Mouse (Mus musculus) layer of hippocampus, adult 9-10 months (tissue): Measurements from ENCODE around the gene Tmem132d.
"Not testable (repeated sequence)": the region's sequence is repeated elsewhere in the genome, so short reads cannot be mapped to it uniquely, and the experiment has no call there.

Source experiments
- DNase-seq: peaks from one replicate; pipeline ENCODE4 v3.0.0; 2022; ENCODE audit warnings: low spot score

Tmem132d gene

GRCm38 (mm10) chr5:127758576-127758975 lies 674.3 kb downstream of the Tmem132d start:
- no peak for DNase-seq

- no peak for DNase-seq
Observed at GRCm38 (mm10) chr5:127756671-127757423, 676.0 kb downstream of the Tmem132d start.

GRCm38 (mm10) chr5:127756011-127756410 lies 676.9 kb downstream of the Tmem132d start:
- DNase-seq: no peak

DNA sequence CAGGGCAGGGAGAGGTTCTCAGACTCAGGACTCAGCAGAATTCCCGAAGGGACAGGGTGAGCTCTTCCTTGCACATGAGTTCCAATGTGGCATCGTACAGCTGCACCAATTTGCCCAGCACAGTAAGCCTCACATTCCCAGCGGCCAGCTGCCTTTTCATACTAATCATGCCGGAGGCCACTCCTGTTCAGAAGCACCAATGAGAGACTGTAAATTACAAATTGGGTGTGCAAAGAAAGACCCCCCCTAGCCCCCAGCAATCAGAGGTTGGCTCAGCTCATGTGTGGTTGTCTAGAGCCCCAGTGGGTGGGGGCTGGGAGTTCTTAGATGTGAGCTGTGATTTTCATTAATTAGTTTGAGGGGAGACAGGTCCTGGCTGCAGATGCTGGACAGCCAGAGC lies 677.3 kb downstream of the Tmem132d start:
- DNase-seq: no peak

GRCm38 (mm10) chr5:127751262-127751975 lies 681.5 kb downstream of the Tmem132d start:
- no peak for DNase-seq

DNA sequence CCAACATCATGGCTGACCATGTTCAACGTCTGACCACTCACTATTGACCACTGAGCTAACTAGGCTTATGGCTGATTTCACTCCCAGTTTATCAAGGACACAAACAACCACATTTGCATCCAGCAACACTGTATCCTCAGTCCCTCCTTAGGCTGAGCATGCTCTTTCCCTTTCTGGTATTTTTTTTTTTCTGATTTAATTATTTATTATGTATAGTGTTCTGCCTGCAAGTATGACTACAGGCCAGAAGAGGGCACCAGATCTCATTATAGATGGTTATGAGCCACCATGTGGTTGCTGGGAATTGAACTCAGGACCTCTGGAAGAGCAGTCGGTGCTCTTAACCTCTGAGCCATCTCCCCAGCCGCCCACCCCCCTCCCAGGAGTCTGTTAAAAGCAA lies 683.3 kb downstream of the Tmem132d start:
- not testable (repeated sequence) for DNase-seq

GRCm38 (mm10) chr5:127741331-127741730 lies 691.5 kb downstream of the Tmem132d start:
- no peak for DNase-seq
